ENCODE assay signal across 12 mouse cellular contexts in genomic region chr1:43877233-43877632, GRCm38 (mm10). TPM values are rescaled to one million over a fixed set of nuclear protein-coding genes. Genes with fewer than 3 reads are reported as not detected.
DNase-seq lines count a peak whose midpoint lies in the region.
"Had no signal": no experiment of that assay in that cellular context is flagged by ENCODE, and none has a peak within 500 bp of the region (broad histone marks: within the 10 kb centered on the region; RNA-seq: fewer than 3 reads in every experiment).

No protein-coding gene starts in this region.

- intact Hi-C loops in gastrocnemius, postnatal 36 days (cut with DNase I) = no loop called here

- DNase-seq in cerebellum, adult 11-12 months = peak; percentile 57
- no peak for DNase-seq in cerebellum, postnatal 4 days (ENCODE audit: low spot score in 2 of 2)
- peak; percentile 36 to 54 for DNase-seq in right cerebral cortex, adult 2 months (ENCODE audit: low spot score in 2 of 2)
- DNase-seq in right cerebral cortex, postnatal 4 days = no peak
- peak; percentile 71 for DNase-seq in layer of hippocampus, adult 9-11 months
- DNase-seq in telencephalon, adult 2 months (ENCODE audit: low read depth, low spot score) = peak; percentile 89
- no peak for DNase-seq in gastrocnemius, postnatal 36 days
- DNase-seq in thymus, postnatal 10 days (ENCODE audit: low spot score in 2 of 2) = no peak
- DNase-seq: adrenal gland, postnatal 14 days; gastrocnemius, postnatal 10 days; lung, postnatal 10 days; thymus, postnatal 36 days had no signal

RNA-seq across cellular contexts. Expression of gene Uxs1, which starts 49.6 kb away (rescaled TPM):
- 10 to 100 TPM; 10.2 to 10.4 TPM for total RNA-seq in gastrocnemius, postnatal 36 days (2021)

RNA-seq across cellular contexts. Expression of gene Tpp2, which starts 56.2 kb away (rescaled TPM):
- total RNA-seq in gastrocnemius, postnatal 36 days (2021) = 10 to 100 TPM; 33.9 to 36.2 TPM

Comparison
In these comparisons a context has a peak if more than half of its experiments do, and no peak if none do; other contexts are left out.
1. DNase-seq: peak in cerebellum, adult 11-12 months (single experiment), right cerebral cortex, adult 2 months (2 of 2), layer of hippocampus, adult 9-11 months (single experiment) and telencephalon, adult 2 months (single experiment); none in cerebellum, postnatal 4 days (0 of 2), right cerebral cortex, postnatal 4 days (single experiment), gastrocnemius, postnatal 36 days (0 of 2) and thymus, postnatal 10 days (0 of 2).